Mouse (Mus musculus) liver, postnatal 0 days (tissue): Measurements from ENCODE around the gene Mocs2.

Experiments used
- CTCF ChIP-seq: sonication (generic); IDR thresholded peaks from 2 replicates; pipeline ENCODE4 v1.5.1; 2016; ENCODE audit warnings: antibody characterized with exemption, low read depth
- EP300 ChIP-seq: IDR thresholded peaks from 2 replicates; pipeline ENCODE4 v1.6.1; 2016; ENCODE audit warnings: antibody characterized with exemption, low read depth, mild to moderate bottlenecking

DNA sequence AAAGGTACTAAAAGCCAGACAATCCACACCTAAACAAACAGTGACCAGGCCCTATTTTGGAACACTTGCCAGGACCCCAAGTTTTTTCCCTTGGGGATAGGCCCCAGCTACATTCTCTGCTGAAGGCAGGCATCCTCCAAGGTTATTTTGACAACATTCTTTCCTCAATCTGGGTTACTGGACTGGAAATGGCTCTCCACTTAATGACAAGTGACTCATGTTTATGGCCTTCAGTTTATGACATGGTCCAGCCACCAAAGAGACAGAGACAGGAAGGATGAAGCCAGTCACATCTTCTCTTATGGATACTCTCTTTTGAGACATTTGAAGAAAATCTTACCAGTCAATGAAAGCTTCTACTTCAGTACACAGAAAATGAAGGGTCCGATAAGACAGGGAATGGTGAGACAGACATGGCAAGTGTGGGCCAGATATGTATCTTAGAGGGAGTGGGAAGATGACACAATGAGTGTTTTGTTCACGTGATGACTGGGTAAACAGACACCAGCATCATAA lies 58.0 kb downstream of the Mocs2 start:
- no peak for TF ChIP-seq CTCF
- no peak for TF ChIP-seq EP300
